Mouse (Mus musculus) limb, embryonic 14.5 days (tissue): ENCODE results near the gene Trmt61a. TPM values are rescaled to one million over a fixed set of nuclear protein-coding genes. Genes with fewer than 3 reads are reported as not detected.
A peak's percentile ranks its signal among the peaks of the same experiment; 100 is the strongest.
"Not testable (repeated sequence)": the region's sequence is repeated elsewhere in the genome, so short reads cannot be mapped to it uniquely, and the experiment has no call there.

Source experiments
- ATAC-seq: fragments of 200-750 bp; cut with Nextera tagmentation; 2 replicates; pipeline ENCODE4 v1.8.0; 2017; ENCODE audit warnings: low read depth, moderate number of reproducible peaks, moderate TSS enrichment; ENCODE audit not compliant: low FRiP score
- DNase-seq: peaks from one replicate; pipeline ENCODE4 v3.0.0-alpha.2; 2015; ENCODE audit warnings: low spot score
- H3K27ac ChIP-seq: fragments of 300-500 bp; sonication (generic); replicated peaks from 2 replicates; pipeline ENCODE4 v1.5.1; 2014; ENCODE audit warnings: low read depth, mild to moderate bottlenecking, low read length, moderate library complexity, mixed read lengths
- H3K27me3 ChIP-seq: fragments of 300-500 bp; sonication (generic); 2 replicates; pipeline ENCODE4 v1.6.1; 2014; ENCODE audit warnings: low read length, mixed read lengths; ENCODE audit not compliant: control insufficient read depth, insufficient read depth
- H3K36me3 ChIP-seq: fragments of 300-500 bp; sonication (generic); 2 replicates; pipeline ENCODE4 v1.6.1; 2014; ENCODE audit warnings: mild to moderate bottlenecking, low read length, moderate library complexity, mixed read lengths; ENCODE audit not compliant: control insufficient read depth, insufficient read depth
- H3K4me1 ChIP-seq: fragments of 300-500 bp; sonication (generic); 2 replicates; pipeline ENCODE4 v1.6.1; 2014; ENCODE audit warnings: antibody characterized with exemption, low read length, mixed read lengths; ENCODE audit not compliant: control insufficient read depth, insufficient read depth
- H3K4me2 ChIP-seq: fragments of 300-500 bp; sonication (generic); replicated peaks from 2 replicates; pipeline ENCODE4 v1.6.1; 2014; ENCODE audit warnings: low read depth, mild to moderate bottlenecking, low read length, moderate library complexity; ENCODE audit not compliant: severe bottlenecking
- H3K4me3 ChIP-seq: fragments of 300-500 bp; sonication (generic); replicated peaks from 2 replicates; pipeline ENCODE4 v1.5.1; 2014; ENCODE audit warnings: low read length
- H3K9ac ChIP-seq: fragments of 300-500 bp; sonication (generic); 2 replicates; pipeline ENCODE4 v1.6.1; 2014; ENCODE audit warnings: mild to moderate bottlenecking, low read depth, low read length, moderate library complexity; ENCODE audit not compliant: severe bottlenecking
- H3K9me3 ChIP-seq: fragments of 300-500 bp; sonication (generic); 2 replicates; pipeline ENCODE4 v1.6.1; 2016; ENCODE audit warnings: low read length; ENCODE audit not compliant: control insufficient read depth
- POLR2A ChIP-seq: fragments of 200-500 bp; IDR thresholded peaks from 2 replicates; pipeline ENCODE4 v1.8.0; 2012; ENCODE audit warnings: inconsistent platforms, mild to moderate bottlenecking, moderate library complexity, borderline replicate concordance; ENCODE audit not compliant: insufficient read depth, insufficient read length; ENCODE audit errors: extremely low read depth
- WGBS: fragments of 180-500 bp; shearing (Covaris S2); extraction: QIAGEN DNeasy Blood & Tissue Kit; methylation state at CpG from one replicate; pipeline ENCODE4 v1.1.7; 2014; 5-methylcytosine and 5-hydroxymethylcytosine counted together
- polyA plus RNA-seq, 2 experiments: library from polyadenylated mRNA; depleted of rRNA in 1 of 2; stranded (reverse) in 1 of 2; unstranded in 1 of 2; fragments of >200 nt; fragmentation: Nextera tagmentation in 1 of 2; extraction: Ambion mirVana in 1 of 2; gene quantifications; 2 replicates each; pipeline versions ENCODE4 v1.2.1 to v1.2.3; 2012 to 2014

Trmt61a gene
- polyA plus RNA-seq, 2 experiments: 7.3 to 30.8 TPM

DNA sequence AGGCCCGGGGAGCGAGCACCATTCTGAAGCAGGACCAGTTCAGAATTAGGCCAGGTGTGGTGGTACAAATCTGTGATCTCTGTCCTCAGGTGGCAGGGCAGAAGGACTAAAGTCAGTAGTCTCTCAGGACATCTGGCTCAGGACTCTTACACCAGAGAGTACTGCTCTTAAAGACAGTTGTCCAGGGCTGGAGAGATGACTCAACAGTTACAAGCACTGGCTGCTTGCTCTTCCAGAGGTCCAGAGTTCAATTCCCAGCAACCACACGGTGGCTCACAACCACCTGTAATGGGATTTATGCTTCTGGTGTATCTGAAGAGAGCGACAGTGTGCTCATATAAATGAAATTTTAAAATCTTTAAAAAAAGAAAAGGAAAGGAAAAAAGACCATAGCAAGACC is 18.6 kb upstream of the Trmt61a start:
- ATAC-seq (no peak), DNase-seq (no peak)
- Histone ChIP-seq H3K27me3 (no peaks in the 10 kb centered on the region), H3K4me2 (no peak overlapping the region), H3K4me1 (no peaks in the 10 kb centered on the region), H3K4me3 (no peak overlapping the region), H3K9me3 (no peaks in the 10 kb centered on the region), H3K9ac (no peak overlapping the region), H3K36me3 (peaks cover 42% of the 10 kb centered on the region), H3K27ac (no peak overlapping the region)
- WGBS: 96% methylated on average over 4 of the region's 4 CpGs
- TF ChIP-seq POLR2A: no peak

DNA sequence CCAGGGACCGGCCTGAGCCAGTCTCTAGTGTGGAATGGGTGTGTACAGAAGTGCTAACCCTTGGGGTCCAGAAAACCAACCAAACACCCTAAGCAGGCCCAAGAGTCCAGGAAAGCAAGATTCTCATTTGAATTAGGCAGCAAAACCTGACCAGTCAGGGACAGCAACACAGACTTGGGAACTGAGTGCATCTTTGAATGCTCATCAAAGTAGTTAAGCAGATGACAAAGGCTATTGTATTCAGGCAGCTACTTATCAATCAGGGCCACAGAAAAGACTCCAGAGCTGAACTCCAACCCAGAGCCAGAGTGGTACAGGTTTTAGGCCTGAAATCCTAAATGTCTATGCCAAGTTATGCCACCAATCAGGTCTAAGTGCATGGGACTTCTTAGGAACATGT is 17.3 kb upstream of the Trmt61a start:
- ATAC-seq (no peak), DNase-seq (no peak)
- H3K36me3 ChIP-seq: peaks cover 29% of the 10 kb centered on the region
- H3K4me2 ChIP-seq: no peak overlapping the region
- H3K4me1 ChIP-seq: no peaks in the 10 kb centered on the region
- no peak overlapping the region for H3K9ac ChIP-seq
- H3K4me3 ChIP-seq: no peak overlapping the region
- WGBS: 96% methylated on average over 1 of the region's 1 CpGs
- no peak overlapping the region for H3K27ac ChIP-seq
- no peaks in the 10 kb centered on the region for H3K9me3 ChIP-seq
- TF ChIP-seq POLR2A: no peak
- no peaks in the 10 kb centered on the region for H3K27me3 ChIP-seq

DNA sequence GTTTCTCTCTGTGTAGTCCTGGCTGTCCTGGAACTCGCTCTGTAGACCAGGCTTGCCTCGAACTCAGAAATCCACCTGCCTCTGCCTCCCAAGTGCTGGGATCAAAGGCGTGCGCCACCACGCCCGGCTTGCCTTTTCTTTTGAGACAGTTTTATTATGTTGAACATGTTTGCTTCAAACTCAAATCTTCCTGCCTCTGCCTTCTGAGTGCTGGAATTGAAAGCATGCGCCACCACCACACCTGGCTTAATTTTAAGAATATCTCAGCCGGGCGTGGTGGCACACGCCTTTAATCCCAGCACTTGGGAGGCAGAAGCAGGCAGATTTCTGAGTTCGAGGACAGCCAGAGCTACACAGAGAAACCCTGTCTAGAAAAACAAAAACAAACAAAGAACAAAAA is 16.4 kb upstream of the Trmt61a start:
- H3K4me1 ChIP-seq, H3K4me3 ChIP-seq, H3K9ac ChIP-seq, H3K4me2 ChIP-seq, H3K27me3 ChIP-seq, ATAC-seq, H3K9me3 ChIP-seq, H3K27ac ChIP-seq, DNase-seq: not testable (repeated sequence)
- H3K36me3 ChIP-seq: peaks cover 21% of the 10 kb centered on the region
- 95% methylated on average over 11 of the region's 11 CpGs for whole genome bisulfite sequencing

DNA sequence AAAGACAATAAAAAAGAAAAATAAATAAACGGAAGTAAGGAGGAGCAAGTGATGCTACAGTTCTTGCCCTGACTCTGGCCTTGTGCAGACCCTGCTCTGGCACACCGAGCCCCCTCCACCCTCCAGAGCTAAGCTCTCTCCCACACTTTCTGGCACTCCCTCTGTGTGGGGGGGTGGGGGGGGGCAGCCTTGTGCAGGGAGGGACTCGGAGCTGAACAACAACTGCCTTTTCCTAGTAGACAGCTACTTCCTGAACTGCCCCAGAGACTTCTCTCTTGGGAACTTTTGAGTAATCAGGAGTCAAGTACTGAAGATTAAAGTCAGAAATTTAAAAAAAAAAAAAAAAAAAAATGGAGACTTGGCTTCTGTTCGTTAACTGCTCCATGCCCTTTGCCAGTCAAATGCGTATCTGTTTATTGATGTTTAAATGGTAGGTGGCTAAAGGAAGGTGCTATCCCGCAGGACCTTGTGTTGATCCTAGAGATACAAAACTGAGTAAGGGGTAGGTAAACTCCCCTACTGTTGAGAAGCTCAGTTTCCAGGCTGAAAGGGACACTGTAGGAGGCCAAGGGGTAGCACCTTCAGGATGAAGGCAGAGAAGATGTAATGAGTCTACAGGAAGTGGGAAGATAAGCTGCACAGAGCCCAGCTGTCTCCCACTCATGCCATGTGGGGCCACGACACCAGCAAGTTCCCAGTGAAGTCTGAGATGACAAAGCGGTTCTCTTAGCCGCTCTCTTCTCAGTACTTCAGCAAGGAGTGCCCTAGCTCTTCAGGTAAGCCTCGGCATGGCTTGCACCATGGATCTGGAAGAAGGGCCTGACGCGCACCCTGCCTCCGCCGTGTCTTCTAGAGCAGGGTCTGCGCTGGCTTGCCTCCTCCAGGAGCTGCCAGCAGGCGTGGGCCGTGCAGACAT is 14.4 kb upstream of the Trmt61a start:
- ATAC-seq: no peak
- no peak for DNase-seq
- H3K9ac ChIP-seq: no peak overlapping the region
- WGBS: 67% methylated on average over 17 of the region's 17 CpGs
- H3K36me3 ChIP-seq: peaks cover 5% of the 10 kb centered on the region
- H3K27ac ChIP-seq: no peak overlapping the region
- no peak for TF ChIP-seq POLR2A
- H3K9me3 ChIP-seq: no peaks in the 10 kb centered on the region
- no peak overlapping the region for H3K4me3 ChIP-seq
- H3K27me3 ChIP-seq: no peaks in the 10 kb centered on the region
- H3K4me1 ChIP-seq: peaks cover 3% of the 10 kb centered on the region; the same call in 1 of the 2 replicates
- no peak overlapping the region for H3K4me2 ChIP-seq

DNA sequence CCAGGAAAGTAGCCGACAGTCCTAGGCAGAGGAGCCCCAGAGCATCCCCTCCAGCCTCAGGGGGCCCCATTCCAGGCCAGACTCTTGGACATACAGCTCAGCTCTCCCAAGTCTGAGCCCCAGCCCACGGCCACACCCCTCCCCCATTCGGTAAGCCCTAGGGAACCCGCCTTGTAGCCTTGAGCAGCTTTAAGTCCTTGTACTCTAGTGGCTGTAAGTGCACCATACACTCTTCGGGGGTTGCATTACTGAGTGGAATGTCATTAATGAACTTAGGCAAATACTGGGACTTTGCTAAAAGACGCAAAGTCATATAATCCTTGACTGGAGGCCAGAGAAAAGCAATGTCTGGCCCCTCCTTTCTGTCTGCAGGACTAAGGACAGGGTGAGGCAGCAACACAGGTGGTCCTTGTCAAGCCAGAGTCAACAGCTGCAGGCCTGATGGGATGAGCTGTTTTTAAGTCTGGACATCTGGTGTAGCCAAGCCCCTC is 13.7 kb upstream of the Trmt61a start:
- Histone ChIP-seq H3K27ac (no peak overlapping the region), H3K9ac (no peak overlapping the region), H3K4me3 (no peak overlapping the region), H3K9me3 (no peaks in the 10 kb centered on the region), H3K4me1 (peaks cover 9% of the 10 kb centered on the region; the same call in 1 of the 2 replicates), H3K27me3 (no peaks in the 10 kb centered on the region), H3K36me3 (peaks cover 5% of the 10 kb centered on the region), H3K4me2 (no peak overlapping the region)
- no peak for TF ChIP-seq POLR2A
- peak; percentile 63 for DNase-seq
- WGBS: 40% methylated on average over 6 of the region's 6 CpGs
- ATAC-seq: peak; percentile 63
